Mouse (Mus musculus) midbrain, embryonic 12.5 days (tissue): ENCODE results near the gene Dhrs7b. TPM values are rescaled to one million over a fixed set of nuclear protein-coding genes. Genes with fewer than 3 reads are reported as not detected.
"Not testable (repeated sequence)": the region's sequence is repeated elsewhere in the genome, so short reads cannot be mapped to it uniquely, and the experiment has no call there.

ENCODE experiments used
- ATAC-seq: fragments of 200-750 bp; cut with Nextera tagmentation; 2 replicates; pipeline ENCODE4 v1.8.0; 2017; ENCODE audit warnings: low read depth, moderate TSS enrichment, moderate library complexity; ENCODE audit not compliant: low FRiP score
- H3K27ac ChIP-seq: fragments of 300-500 bp; sonication (generic); replicated peaks from 2 replicates; pipeline ENCODE4 v1.5.1; 2016; ENCODE audit warnings: mild to moderate bottlenecking
- H3K27me3 ChIP-seq: fragments of 300-500 bp; sonication (generic); 2 replicates; pipeline ENCODE4 v1.6.1; 2016; ENCODE audit warnings: mild to moderate bottlenecking
- H3K36me3 ChIP-seq: fragments of 300-500 bp; sonication (generic); 2 replicates; pipeline ENCODE4 v1.6.1; 2016
- H3K4me1 ChIP-seq: fragments of 300-500 bp; sonication (generic); 2 replicates; pipeline ENCODE4 v1.6.1; 2016
- H3K4me2 ChIP-seq: fragments of 300-500 bp; sonication (generic); replicated peaks from 2 replicates; pipeline ENCODE4 v1.6.1; 2016; ENCODE audit warnings: mild to moderate bottlenecking, moderate library complexity
- H3K4me3 ChIP-seq: fragments of 300-500 bp; sonication (generic); 2 replicates; pipeline ENCODE4 v1.5.1; 2016; ENCODE audit warnings: mild to moderate bottlenecking
- H3K9ac ChIP-seq: fragments of 300-500 bp; sonication (generic); replicated peaks from 2 replicates; pipeline ENCODE4 v1.6.1; 2016; ENCODE audit warnings: mild to moderate bottlenecking, moderate library complexity
- H3K9me3 ChIP-seq: fragments of 300-500 bp; sonication (generic); 2 replicates; pipeline ENCODE4 v1.6.1; 2016; ENCODE audit warnings: mild to moderate bottlenecking
- WGBS: fragments of 180-500 bp; shearing (Covaris S2); methylation state at CpG from one replicate; pipeline ENCODE4 v1.1.7; 2016; 5-methylcytosine and 5-hydroxymethylcytosine counted together
- polyA plus RNA-seq: library from polyadenylated mRNA; unstranded; fragments of >200 nt; fragmentation: Nextera tagmentation; extraction: Ambion mirVana; gene quantifications from 2 replicates; pipeline ENCODE4 v1.2.1, GENCODE M21; 2016

Dhrs7b gene
- polyA plus RNA-seq, 1 experiment from 2014 or later: 24.7 TPM

- Histone ChIP-seq H3K4me3 (no peak overlapping the region), H3K27me3 (no peaks in the 10 kb centered on the region), H3K36me3 (peaks cover 68% of the 10 kb centered on the region), H3K9me3 (no peaks in the 10 kb centered on the region), H3K4me1 (no peaks in the 10 kb centered on the region), H3K27ac (no peak overlapping the region), H3K9ac (no peak overlapping the region), H3K4me2 (no peak overlapping the region)
- WGBS: 75% methylated on average over 3 of the region's 3 CpGs
- no peak for ATAC-seq
These were observed 26.2 kb downstream of the Dhrs7b start for GRCm38 (mm10) chr11:60856587-60856986.

GRCm38 (mm10) chr11:60861993-60862392 is 31.6 kb downstream of the Dhrs7b start:
- 89% methylated on average over 3 of the region's 3 CpGs for WGBS
- no peak overlapping the region for H3K4me3 ChIP-seq
- H3K4me1 ChIP-seq: 0 out of 2 replicates have a peak, but pooled peaks cover 3% of the 10 kb centered on the region
- no peak for ATAC-seq
- no peaks in the 10 kb centered on the region for H3K9me3 ChIP-seq
- H3K9ac ChIP-seq: no peak overlapping the region
- H3K27me3 ChIP-seq: no peaks in the 10 kb centered on the region
- peaks cover 64% of the 10 kb centered on the region for H3K36me3 ChIP-seq
- H3K4me2 ChIP-seq: no peak overlapping the region
- H3K27ac ChIP-seq: no peak overlapping the region

DNA sequence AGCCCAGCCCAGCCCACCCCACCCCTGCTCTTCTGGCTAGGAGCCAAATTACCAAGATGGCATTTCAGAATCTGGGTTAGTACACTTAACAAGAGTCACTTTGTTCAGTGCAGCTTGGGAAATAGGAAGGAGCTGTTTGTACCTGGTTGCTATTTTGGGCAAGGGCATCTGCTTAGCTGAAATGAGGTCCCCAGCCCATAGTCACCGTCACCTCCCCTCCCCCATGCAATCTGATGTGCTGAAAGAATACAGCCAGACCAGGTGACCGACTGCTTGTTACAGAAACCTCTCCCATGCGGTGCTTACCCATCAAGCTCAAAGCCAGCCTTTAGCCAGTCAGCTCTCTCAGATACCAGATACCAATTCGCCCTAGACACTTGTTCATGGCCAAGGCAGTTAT is 32.8 kb downstream of the Dhrs7b start:
- no peaks in the 10 kb centered on the region for H3K27me3 ChIP-seq

DNA sequence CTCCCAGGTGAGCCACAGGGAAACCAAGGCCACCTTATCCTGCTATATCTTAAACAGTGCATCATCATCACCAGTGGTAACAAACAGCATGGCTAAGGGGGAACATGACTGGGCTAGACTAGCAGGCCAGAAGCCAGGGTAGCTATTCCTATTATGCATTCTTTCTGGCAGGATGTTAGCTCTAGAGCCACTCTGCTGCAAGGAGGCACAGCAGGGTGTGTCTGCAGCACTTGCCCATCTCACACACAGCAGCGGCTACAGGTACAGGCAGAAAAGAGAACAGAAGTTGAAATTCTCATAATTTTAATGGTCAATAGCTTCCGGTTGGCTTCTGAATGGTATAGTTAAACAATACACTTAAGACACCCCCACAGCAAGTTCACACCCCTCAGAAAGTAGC is 33.7 kb downstream of the Dhrs7b start:
- Histone ChIP-seq H3K9ac (no peak overlapping the region), H3K27me3 (no peaks in the 10 kb centered on the region), H3K4me1 (0 out of 2 replicates have a peak, but pooled peaks cover 3% of the 10 kb centered on the region), H3K9me3 (no peaks in the 10 kb centered on the region), H3K27ac (no peak overlapping the region), H3K4me2 (no peak overlapping the region), H3K4me3 (no peak overlapping the region), H3K36me3 (peaks cover 45% of the 10 kb centered on the region)
- WGBS: 96% methylated on average over 2 of the region's 2 CpGs
- ATAC-seq: no peak

More for the DNA sequence above, 32.8 kb downstream of the Dhrs7b start:
- H3K9ac ChIP-seq: no peak overlapping the region
- no peak overlapping the region for H3K27ac ChIP-seq
- 0 out of 2 replicates have a peak, but pooled peaks cover 3% of the 10 kb centered on the region for H3K4me1 ChIP-seq
- H3K4me3 ChIP-seq: no peak overlapping the region
- ATAC-seq: no peak
- H3K9me3 ChIP-seq: no peaks in the 10 kb centered on the region
- peaks cover 55% of the 10 kb centered on the region for H3K36me3 ChIP-seq
- 93% methylated on average over 4 of the region's 4 CpGs for WGBS
- H3K4me2 ChIP-seq: no peak overlapping the region

DNA sequence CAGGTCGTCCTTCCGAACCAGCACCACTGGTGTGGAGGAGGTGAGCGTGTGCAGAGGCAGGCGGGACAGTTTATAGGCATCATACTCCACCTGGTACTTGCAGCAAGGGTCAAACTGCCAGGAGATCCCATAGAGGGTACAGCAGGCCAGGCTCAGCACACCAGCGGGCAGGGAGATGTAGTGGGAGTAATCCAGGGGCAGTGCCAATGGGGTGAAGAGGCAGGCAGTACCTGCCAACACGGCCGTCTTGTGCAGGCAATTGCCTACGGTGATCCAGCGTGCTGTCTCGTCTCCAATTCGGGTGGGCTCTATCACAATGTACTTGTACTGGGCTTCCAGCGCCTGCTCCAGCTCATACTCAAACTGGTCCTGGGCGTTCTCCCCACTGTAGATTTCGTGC is 34.5 kb downstream of the Dhrs7b start:
- Histone ChIP-seq H3K4me3 (no peak overlapping the region), H3K9me3 (no peaks in the 10 kb centered on the region), H3K27me3 (no peaks in the 10 kb centered on the region), H3K9ac (no peak overlapping the region), H3K27ac (no peak overlapping the region), H3K4me1 (0 out of 2 replicates have a peak, but pooled peaks cover 3% of the 10 kb centered on the region), H3K36me3 (peaks cover 43% of the 10 kb centered on the region), H3K4me2 (no peak overlapping the region)
- ATAC-seq: no peak
- 93% methylated on average over 14 of the region's 14 CpGs for WGBS

DNA sequence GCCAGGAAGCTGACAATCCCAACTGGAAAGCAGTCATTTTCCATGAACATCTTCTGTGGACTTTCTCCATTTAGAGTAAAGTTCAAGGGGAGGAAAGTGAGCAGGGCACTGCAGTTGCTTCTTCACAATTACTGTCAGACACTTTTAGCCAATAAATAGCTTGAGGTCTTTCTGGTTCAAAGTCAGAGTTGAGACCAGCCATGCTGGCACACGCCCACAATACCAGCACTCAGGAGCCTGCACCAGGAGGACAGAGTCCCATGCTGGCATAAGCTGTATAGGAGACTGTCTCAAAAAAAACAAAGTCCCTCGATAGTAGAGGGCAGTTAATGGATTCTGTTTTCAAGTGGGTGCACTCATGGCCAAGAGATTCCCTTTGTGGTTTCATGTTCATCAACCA is 35.6 kb downstream of the Dhrs7b start:
- Histone ChIP-seq H3K27ac (no peak overlapping the region), H3K4me3 (no peak overlapping the region), H3K27me3 (no peaks in the 10 kb centered on the region), H3K9ac (no peak overlapping the region), H3K9me3 (no peaks in the 10 kb centered on the region), H3K36me3 (peaks cover 40% of the 10 kb centered on the region), H3K4me2 (no peak overlapping the region), H3K4me1 (0 out of 2 replicates have a peak, but pooled peaks cover 3% of the 10 kb centered on the region)
- 83% methylated on average over 2 of the region's 2 CpGs for WGBS
- ATAC-seq: no peak

DNA sequence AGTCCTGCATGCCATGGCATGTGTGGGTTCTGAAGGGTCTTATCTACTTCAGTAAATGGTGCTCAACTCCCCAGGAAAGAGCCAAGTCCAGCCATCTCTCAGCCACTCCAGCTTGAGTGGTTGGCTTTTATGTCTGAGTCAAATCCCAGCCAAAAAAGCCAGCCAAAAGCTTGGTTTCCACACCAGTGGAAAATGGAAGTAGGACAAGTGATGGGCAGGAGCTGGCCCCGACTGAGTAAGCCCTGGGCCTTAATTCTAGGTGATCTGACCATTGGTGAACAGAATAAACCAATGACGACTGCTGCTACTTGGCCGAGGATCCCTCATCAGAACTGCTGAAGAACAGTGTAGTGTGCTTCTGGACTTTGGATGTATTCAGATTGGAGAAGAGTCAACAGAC is 37.0 kb downstream of the Dhrs7b start:
- H3K9me3 ChIP-seq: no peaks in the 10 kb centered on the region
- no peak for ATAC-seq
- H3K27ac ChIP-seq: no peak overlapping the region
- no peak overlapping the region for H3K4me2 ChIP-seq
- no peaks in the 10 kb centered on the region for H3K27me3 ChIP-seq
- no peak overlapping the region for H3K9ac ChIP-seq
- H3K36me3 ChIP-seq: peaks cover 27% of the 10 kb centered on the region
- WGBS: 88% methylated on average over 3 of the region's 3 CpGs
- 0 out of 2 replicates have a peak, but pooled peaks cover 3% of the 10 kb centered on the region for H3K4me1 ChIP-seq
- H3K4me3 ChIP-seq: no peak overlapping the region

- no peaks in the 10 kb centered on the region for H3K27me3 ChIP-seq
- H3K4me3 ChIP-seq: no peak overlapping the region
- no peak for ATAC-seq
- no peaks in the 10 kb centered on the region for H3K9me3 ChIP-seq
- peaks cover 22% of the 10 kb centered on the region for H3K36me3 ChIP-seq
- 76% methylated on average over 8 of the region's 8 CpGs for WGBS
- no peak overlapping the region for H3K27ac ChIP-seq
- no peak overlapping the region for H3K9ac ChIP-seq
- H3K4me2 ChIP-seq: no peak overlapping the region
- 0 out of 2 replicates have a peak, but pooled peaks cover 3% of the 10 kb centered on the region for H3K4me1 ChIP-seq
These were observed 37.5 kb downstream of the Dhrs7b start for GRCm38 (mm10) chr11:60867904-60868303.

DNA sequence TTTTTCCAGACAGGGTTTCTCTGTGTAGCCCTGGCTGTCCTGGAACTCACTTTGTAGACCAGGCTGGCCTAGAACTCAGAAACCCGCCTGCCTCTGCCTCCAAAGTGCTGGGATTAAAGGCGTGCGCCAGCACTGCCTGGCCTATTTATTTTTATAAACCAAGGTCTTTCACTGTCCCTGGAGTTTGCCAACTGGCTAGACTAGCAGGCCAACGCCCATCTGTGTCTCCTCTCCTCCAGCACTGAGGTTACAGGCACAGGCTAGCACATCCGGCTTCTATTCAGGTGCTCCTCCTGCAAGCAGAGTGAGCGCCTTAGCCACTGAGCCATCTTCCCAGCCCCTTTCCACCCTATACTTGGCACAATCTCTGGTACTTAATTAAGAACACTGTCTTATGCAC is 39.0 kb downstream of the Dhrs7b start:
- ATAC-seq, H3K4me3 ChIP-seq, H3K4me2 ChIP-seq, H3K27me3 ChIP-seq, H3K27ac ChIP-seq, H3K36me3 ChIP-seq, H3K9ac ChIP-seq, H3K9me3 ChIP-seq, H3K4me1 ChIP-seq: not testable (repeated sequence)
- 95% methylated on average over 6 of the region's 6 CpGs for WGBS

- H3K9me3 ChIP-seq: no peaks in the 10 kb centered on the region
- 90% methylated on average over 4 of the region's 4 CpGs for WGBS
- H3K27ac ChIP-seq: no peak overlapping the region
- ATAC-seq: no peak
- H3K4me1 ChIP-seq: peaks cover 3% of the 10 kb centered on the region; the same call in 1 of the 2 replicates
- no peak overlapping the region for H3K9ac ChIP-seq
- no peaks in the 10 kb centered on the region; the same call in none of the 2 replicates for H3K36me3 ChIP-seq
- no peak overlapping the region for H3K4me3 ChIP-seq
- H3K27me3 ChIP-seq: no peaks in the 10 kb centered on the region
- H3K4me2 ChIP-seq: no peak overlapping the region
These were observed 41.0 kb downstream of the Dhrs7b start for GRCm38 (mm10) chr11:60871409-60871808.

DNA sequence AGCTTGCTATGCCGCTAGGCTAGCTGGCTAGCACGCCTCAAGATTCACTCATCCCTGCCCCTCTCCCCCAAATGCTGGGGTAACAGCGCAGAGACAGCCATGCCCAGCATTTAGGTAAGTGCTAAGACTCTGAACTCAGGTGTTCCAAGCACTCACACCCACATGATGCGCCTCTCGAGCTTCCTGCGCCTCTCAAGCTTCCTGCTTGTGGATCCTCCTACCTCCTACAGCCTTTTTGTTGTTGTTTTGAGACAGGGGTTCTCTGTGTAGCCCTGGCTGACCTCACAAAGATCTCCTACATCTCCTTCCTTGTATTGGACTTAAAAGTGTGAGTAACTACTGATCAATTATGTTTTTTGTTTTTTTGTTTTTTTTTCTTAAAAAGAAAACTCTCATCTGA is 42.7 kb downstream of the Dhrs7b start:
- H3K9ac ChIP-seq: no peak overlapping the region
- H3K4me1 ChIP-seq: peaks cover 18% of the 10 kb centered on the region
- H3K9me3 ChIP-seq: no peaks in the 10 kb centered on the region
- no peaks in the 10 kb centered on the region for H3K27me3 ChIP-seq
- ATAC-seq: no peak
- H3K27ac ChIP-seq: no peak overlapping the region
- 88% methylated on average over 6 of the region's 6 CpGs for WGBS
- H3K36me3 ChIP-seq: no peaks in the 10 kb centered on the region; the same call in 1 of the 2 replicates
- H3K4me3 ChIP-seq: no peak overlapping the region
- no peak overlapping the region for H3K4me2 ChIP-seq

DNA sequence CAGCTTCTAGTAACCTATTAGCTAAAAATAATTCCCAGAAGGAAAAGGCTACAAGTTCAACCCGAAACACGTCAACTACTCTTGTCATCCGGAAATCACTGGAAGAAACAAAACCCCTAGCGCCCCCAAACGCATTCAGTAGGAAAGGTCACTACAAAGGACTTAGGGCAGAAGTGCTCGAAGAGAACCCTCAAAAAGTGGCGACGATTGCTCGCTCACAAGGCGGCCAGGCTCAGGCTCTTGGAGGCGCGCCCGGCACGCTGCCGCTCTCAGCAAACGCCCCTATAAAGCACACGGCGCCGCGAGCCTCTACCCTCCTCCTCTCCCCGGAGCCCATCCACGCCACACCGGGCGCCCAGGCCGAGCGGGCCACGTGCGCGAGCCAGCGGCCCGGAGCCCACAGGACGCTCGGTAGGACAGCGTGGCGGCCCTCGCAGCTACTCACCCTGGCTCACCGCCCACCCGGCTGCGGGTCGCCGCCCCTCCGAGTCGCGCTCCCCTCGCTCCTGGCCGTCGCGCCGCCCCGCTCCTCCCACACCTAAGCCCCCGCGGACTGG is 47.7 kb downstream of the Dhrs7b start:
- Histone ChIP-seq H3K27me3 (no peaks in the 10 kb centered on the region), H3K4me3 (peak overlapping the region; percentile 80), H3K4me2 (peak overlapping the region; percentile 74), H3K36me3 (no peaks in the 10 kb centered on the region), H3K9ac (peak overlapping the region; percentile 86), H3K9me3 (no peaks in the 10 kb centered on the region), H3K27ac (peak overlapping the region; percentile 92), H3K4me1 (peaks cover 23% of the 10 kb centered on the region)
- under 1% methylated on average over 50 of the region's 52 CpGs for WGBS
- peak; percentile 67 for ATAC-seq
